In genomic region chr1:58959682-58960081, GRCm38 (mm10) we compare ENCODE assay signal across 12 mouse cellular contexts.
"Had no signal": no experiment of that assay in that cellular context is flagged by ENCODE, and none has a peak within 500 bp of the region (broad histone marks: within the 10 kb centered on the region; RNA-seq: fewer than 3 reads in every experiment).

No protein-coding gene starts in this region.

- H3K9me3 ChIP-seq: limb, embryonic 13.5 days; midbrain, embryonic 13.5 days; neural tube, embryonic 15.5 days had no signal

- H3K27me3 ChIP-seq: limb, embryonic 13.5 days; midbrain, embryonic 13.5 days; neural tube, embryonic 15.5 days had no signal

- H3K4me3 ChIP-seq: limb, embryonic 13.5 days; midbrain, embryonic 13.5 days; neural tube, embryonic 15.5 days had no signal

- H3K4me2 ChIP-seq: limb, embryonic 13.5 days; midbrain, embryonic 13.5 days; neural tube, embryonic 15.5 days had no signal

- H3K36me3 ChIP-seq: limb, embryonic 13.5 days; midbrain, embryonic 13.5 days; neural tube, embryonic 15.5 days had no signal

- H3K9ac ChIP-seq: limb, embryonic 13.5 days; midbrain, embryonic 13.5 days; neural tube, embryonic 15.5 days had no signal

- ATAC-seq: intestine, postnatal 0 days; lung, postnatal 0 days had no signal

- H3K27ac ChIP-seq: kidney, postnatal 0 days; limb, embryonic 13.5 days; midbrain, embryonic 13.5 days; neural tube, embryonic 15.5 days had no signal

- DNase-seq: kidney, postnatal 36 days; left cerebral cortex, postnatal 4 days; lung, adult 18-20 months; lung, postnatal 36 days; thymus, adult 18-20 months; thymus, postnatal 14 days had no signal
